Mouse (Mus musculus) myocyte (in vitro differentiated cells): ENCODE results near the gene Ehmt2.

Experiments
- CEBPB ChIP-seq: IDR thresholded peaks from 2 replicates; pipeline ENCODE4 v1.6.1; 2011; ENCODE audit warnings: mild to moderate bottlenecking, moderate library complexity; ENCODE audit not compliant: poor library complexity, insufficient read depth, severe bottlenecking
- E2F4 ChIP-seq: IDR thresholded peaks from one replicate; pipeline ENCODE4 v1.6.1; 2011; ENCODE audit warnings: mild to moderate bottlenecking, control low read depth, moderate library complexity; ENCODE audit not compliant: insufficient read depth
- MAX ChIP-seq: IDR thresholded peaks from one replicate; pipeline ENCODE4 v1.6.1; 2011; ENCODE audit warnings: low read depth, mild to moderate bottlenecking, control low read depth
- POLR2A ChIP-seq: IDR thresholded peaks from one replicate; pipeline ENCODE4 v1.6.1; 2011; ENCODE audit warnings: low read depth, mild to moderate bottlenecking, control low read depth, moderate library complexity; ENCODE audit not compliant: insufficient read length
- SRF ChIP-seq: IDR thresholded peaks from one replicate; pipeline ENCODE4 v1.6.1; 2011; ENCODE audit warnings: low read depth; ENCODE audit not compliant: control insufficient read depth, insufficient read length
- TCF12 ChIP-seq: IDR thresholded peaks from one replicate; pipeline ENCODE4 v1.6.1; 2011; ENCODE audit warnings: mild to moderate bottlenecking, control low read depth; ENCODE audit not compliant: poor library complexity, insufficient read depth, severe bottlenecking
- USF1 ChIP-seq: IDR thresholded peaks from one replicate; pipeline ENCODE4 v1.6.1; 2011; ENCODE audit warnings: low read depth, mild to moderate bottlenecking, control low read depth, moderate library complexity

GRCm38 (mm10) chr17:34898160-34898586, at the start of gene Ehmt2, which contains the start of gene C2:
- TF ChIP-seq POLR2A, result peak; percentile 79
- no peak for TF ChIP-seq CEBPB
- TF ChIP-seq TCF12, result peak; percentile 5
- peak; percentile 51 for TF ChIP-seq MAX
- no peak for TF ChIP-seq E2F4
- TF ChIP-seq USF1, result peak; percentile 77
- no peak for TF ChIP-seq SRF
